Mouse (Mus musculus) cerebellum, adult 18-20 months (tissue): ENCODE measurements around the gene Tapbp.
A peak's percentile ranks its signal among the peaks of the same experiment; 100 is the strongest.
"Not testable (repeated sequence)": the region's sequence is repeated elsewhere in the genome, so short reads cannot be mapped to it uniquely, and the experiment has no call there.

Experiments
- DNase-seq, 2 experiments: peaks; one replicate each; pipeline ENCODE4 v3.0.0; 2021

Gene Tapbp

GRCm38 (mm10) chr17:33915671-33916250 is at the start of gene Tapbp, which contains the start of gene Zbtb22:
TSS of gene Tapbp (plus strand) at chr17:33915899.
TSS of gene Zbtb22 (plus strand) at chr17:33915904.
- DNase-seq, result peak; percentile 96 to 97

GRCm38 (mm10) chr17:33873537-33873936 is 42.2 kb upstream of the Tapbp start, which contains the start of gene Gm7029:
TSS of gene Gm7029 (plus strand) at chr17:33873837.
- DNase-seq, result not testable (repeated sequence)

DNA sequence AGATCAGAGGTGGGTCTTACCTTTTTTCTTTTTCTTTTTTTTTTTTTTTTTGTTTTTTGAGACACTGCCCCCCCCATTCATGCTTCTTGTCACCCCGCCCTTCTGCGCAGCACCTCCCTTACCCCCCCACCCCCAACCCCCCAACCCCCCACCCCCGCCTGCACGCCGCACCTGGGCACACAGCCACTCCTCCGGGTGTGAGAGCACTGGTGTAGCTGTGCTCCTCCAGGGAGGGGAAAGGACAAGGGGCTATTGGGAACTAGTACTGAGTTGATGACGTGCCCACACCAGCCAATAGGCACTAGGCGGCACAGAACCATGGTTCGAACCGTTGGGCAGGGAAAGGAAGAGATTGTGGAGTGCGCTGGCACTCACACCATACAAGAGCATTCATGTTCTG is 41.3 kb upstream of the Tapbp start:
- DNase-seq, result peak; percentile 26 to 37

DNA sequence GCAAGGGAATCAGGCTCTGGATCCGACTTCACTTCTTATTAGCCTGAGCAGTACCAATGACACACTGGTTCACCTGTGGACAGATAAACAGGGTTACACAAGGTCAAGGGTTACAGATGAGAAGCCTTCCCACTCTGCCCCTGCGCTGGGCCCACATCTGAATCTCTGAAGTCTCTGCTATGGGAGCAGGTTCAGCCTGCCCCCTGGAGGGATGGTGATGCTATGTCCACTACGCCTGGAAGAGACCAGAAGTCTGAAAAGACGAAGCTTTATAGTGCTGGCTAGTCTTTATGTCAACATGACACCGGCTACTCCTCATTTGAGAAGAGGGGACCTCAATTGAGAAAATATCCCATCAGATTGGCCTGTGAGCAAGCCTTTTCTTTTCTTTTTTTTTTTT is 39.9 kb upstream of the Tapbp start:
- not testable (repeated sequence) for DNase-seq

- not testable (repeated sequence) for DNase-seq
Measured at GRCm38 (mm10) chr17:33884320-33884719, 31.4 kb upstream of the Tapbp start.

DNA sequence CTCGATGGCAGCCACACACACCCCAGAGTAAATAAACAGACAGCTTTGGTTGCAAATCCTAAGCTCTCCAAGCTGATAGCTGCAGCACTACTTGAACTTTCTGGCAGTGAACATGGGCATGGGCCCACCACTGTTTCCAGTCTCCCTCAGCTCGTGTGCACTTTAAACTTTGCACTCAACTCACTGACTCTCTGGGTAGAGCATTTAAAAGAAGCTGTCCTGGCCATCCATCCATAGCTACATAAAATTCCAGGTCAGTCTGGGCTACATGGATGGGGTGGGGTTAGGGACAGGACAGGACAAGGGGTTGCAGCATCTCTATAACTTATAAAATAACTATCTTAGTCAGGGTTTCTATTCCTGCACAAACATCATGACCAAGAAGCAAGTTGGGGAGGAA is 27.9 kb upstream of the Tapbp start:
- DNase-seq, result not testable (repeated sequence)

DNA sequence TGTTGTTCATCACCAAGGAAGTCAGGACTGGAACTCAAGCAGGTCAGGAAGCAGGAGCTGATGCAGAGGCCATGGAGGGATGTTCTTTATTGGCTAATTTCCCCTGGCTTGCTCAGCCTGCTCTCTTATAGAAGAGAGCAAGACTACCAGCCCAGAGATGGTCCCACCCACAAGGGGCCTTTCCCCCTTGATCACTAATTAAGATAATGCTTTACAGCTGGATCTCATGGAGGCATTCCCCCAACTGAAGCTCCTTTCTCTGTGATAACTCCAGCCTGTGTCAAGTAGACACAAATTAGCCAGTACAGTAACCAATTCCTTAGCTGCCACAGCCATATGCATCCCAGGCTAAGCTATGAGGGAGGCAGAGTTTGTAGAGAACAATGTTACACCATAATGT is 27.5 kb upstream of the Tapbp start:
- DNase-seq, result not testable (repeated sequence)

DNA sequence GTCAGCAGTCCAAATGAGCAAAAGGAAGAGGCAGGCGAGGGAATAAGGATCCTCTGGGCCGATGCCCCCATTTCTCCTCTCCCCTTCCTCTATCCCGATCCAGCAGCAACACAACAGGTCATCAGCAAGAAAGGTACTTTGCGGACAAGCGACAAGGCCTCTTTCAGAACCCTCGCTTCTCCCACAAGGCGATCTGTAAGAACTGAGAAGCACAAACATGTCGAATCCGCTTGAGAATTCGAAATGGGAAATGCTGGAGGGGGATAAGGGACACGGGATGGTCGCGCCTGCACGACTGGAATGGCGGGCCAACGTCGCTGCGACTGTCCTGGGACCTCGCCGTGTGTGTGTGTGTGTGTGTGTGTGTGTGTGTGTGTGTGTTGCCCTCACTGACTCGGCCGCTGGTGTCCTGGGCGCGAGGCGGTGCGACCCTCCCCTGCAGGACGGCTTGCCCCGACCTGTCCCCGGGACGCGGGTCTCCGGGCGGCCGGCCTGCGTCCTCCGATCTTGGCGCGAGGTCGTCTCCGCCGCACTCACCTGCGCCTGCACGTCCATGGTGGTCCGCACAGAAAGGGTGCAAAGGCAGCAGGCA is 25.7 kb upstream of the Tapbp start:
- DNase-seq, result not testable (repeated sequence)

DNA sequence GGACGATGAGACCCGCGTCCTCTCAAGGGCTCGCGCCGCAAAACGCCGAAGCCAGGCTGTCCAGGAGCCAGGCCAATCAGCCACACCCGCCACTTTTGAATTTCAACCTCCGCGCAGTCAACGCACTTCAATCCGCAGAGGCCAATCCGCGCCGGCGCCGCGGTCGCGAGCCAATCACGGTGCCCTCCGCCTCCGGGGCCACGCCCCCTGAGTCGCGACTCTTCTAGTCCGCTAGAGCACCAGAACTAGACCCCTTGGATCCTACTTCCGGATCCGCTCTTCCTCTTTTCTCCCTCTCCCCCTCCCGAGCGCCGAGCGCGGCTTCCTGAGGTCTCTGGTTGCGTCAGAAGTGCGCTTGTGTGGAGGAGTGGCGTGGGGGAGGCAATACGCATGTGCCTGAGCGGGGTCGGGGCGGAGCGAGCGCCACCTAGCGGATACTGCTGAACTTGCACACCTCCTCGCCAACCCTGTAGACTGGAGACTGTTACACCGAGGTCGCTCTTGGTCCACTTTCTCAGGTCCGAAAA is 25.1 kb upstream of the Tapbp start, which contains the start of gene Kifc1:
Gene Kifc1 (minus strand): TSS at position 129 of the 527 bp plus-strand sequence.
- peak; percentile 99 for DNase-seq

DNA sequence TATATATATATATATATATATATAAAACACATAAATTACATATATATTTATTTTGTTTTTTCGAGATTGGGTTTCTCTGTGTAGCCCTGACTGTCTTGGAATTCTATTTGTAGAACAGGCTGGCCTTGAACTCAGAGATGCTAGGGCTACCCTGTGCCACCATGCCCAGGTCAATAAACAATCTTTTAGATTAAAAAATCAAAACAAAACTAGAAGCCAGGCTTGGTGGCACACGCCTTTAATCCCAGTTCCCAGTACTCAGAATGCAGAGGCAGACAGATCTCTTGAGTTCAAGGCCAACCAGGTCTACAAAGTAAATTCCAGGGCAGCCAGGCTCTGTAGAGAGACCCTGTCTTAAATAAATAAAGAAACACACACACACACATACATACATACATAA is 24.3 kb upstream of the Tapbp start:
- no peak for DNase-seq

DNA sequence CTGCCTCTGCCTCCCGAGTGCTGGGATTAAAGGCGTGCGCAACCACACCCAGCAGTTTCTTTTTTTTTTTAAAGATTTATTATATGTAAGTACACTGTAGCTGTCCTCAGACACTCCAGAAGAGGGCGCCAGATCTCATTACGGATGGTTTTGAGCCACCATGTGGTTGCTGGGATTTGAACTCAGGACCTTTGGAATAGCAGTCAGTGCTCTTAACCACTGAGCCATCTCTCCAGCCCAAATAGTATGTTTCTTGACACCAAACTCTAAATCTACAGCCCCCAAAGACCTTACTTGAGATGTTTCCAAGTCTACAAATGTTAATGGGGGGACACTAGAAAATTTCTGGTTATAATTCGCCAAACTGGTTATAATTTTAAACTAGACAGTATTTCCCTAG is 23.8 kb upstream of the Tapbp start:
- DNase-seq, result not testable (repeated sequence)

DNA sequence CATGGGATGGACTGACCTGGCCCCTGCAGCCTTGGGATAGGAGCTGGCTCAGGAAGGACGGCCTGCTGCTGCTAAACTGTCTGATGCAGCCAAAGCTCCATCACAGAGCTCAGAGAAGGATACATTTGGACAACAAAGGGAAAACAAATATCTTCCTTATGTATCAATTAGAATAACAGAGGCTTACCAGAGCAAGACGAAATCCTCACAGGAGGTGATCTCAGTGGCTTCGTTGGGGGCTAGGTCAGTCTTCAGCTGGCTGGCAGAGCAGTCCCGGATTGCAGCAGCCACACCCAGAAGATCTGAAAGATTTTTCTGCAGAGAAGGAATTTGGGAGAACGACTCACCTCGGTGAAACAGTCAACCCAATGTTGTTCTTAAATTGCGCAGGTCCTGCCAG is 23.3 kb upstream of the Tapbp start:
- DNase-seq, result no peak

DNA sequence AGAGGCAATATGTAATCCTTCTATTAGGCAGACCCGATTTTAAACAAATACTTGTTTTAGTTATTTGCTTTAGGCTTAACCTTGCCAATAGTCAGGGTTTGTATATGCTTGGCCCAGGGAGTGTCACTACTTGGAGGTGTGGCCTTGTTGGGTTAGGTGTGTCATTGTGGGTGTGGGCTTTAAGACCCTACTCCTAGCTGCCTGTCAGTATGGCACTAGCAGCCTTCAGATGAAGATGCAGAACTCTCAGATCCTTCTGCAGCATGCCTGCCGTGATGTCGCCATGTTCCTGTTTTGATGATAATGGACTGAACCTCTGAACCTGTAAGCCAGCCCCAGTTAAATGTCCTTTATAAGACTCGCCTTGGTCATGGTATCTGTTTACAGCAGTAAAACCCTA is 22.7 kb upstream of the Tapbp start:
- DNase-seq, result not testable (repeated sequence)

- DNase-seq, result peak; percentile 33 to 57
Measured at GRCm38 (mm10) chr17:33897114-33897794, 18.4 kb upstream of the Tapbp start.

DNA sequence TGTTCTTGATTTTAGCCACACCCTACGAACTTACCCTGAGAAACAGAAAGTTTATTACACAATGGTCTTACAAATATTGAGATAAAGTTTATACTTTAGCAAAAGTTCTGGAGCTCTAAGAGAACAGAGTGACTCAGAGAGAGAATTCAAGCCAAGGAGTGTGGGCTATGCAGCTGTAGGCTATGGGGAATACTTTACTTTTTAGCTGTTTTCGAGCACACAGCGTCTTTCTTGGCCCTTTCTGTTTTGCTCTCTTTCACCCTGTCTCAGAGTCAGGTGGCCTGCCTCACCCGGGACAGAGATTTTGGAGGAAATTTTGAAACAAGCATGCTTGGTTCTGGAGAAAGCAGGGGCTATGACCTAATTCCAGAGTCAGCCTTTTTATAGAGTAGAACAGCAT is 17.5 kb upstream of the Tapbp start:
- DNase-seq, result not testable (repeated sequence)

DNA sequence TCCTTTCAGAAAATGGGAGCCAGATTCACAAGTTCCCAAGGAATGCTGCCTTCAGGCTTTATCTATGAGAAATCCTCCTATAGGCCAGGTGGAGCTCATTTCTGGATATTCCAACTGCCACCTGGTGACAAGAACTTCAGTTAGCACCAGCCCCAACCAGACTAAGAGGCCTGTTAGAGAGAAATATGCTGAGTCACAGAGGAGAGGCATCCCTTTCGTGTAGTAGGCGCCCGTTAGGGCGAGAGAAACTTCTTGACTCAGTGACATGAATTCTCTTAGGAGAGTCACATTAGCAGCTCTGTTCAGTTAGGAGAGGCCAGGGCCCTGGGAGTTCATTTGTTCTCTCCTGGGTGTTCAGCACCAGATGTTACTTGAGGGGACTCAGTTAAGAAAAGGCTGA is 16.1 kb upstream of the Tapbp start:
- DNase-seq, result no peak

- DNase-seq, result no peak
Measured at GRCm38 (mm10) chr17:33900281-33900988, 15.3 kb upstream of the Tapbp start.

DNA sequence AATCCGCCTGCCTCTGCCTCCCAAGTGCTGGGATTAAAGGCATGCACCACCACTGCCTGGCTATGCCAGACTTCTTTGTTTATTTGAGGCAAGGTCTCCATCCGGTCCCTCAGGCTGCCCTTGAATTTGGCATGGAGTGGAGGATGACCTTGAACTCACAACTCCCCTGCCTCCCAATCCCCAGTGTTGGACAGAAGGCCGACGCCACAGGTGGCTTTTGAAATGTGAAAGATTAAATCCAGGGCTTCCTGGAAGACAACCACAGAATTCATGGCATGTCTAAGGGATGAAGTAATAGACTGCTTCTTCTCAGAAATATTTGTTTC is 14.7 kb upstream of the Tapbp start:
- no peak for DNase-seq

DNA sequence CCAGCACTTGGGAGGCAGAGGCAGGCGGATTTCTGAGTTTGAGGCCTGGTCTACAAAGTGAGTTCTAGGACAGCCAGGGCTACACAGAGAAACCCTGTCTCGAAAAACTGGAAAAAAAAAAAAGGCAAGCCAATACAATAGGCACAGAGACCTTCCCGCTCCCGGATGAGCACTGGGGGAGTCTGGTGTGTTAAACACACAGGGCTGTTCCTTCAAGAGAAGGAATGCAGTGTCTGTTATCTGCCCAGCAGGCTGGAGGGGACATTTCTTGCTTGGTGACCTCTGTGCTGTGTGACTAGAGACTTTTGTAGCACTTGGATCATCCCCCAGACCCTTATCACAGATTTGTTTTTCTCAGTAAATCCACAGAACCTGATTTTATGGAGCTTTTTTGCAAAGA is 14.0 kb upstream of the Tapbp start:
- no peak for DNase-seq

GRCm38 (mm10) chr17:33902079-33902478 is 13.6 kb upstream of the Tapbp start:
- no peak for DNase-seq

GRCm38 (mm10) chr17:33902491-33902890 is 13.2 kb upstream of the Tapbp start:
- no peak for DNase-seq

- DNase-seq, result not testable (repeated sequence)
Measured at GRCm38 (mm10) chr17:33903911-33904651, 11.6 kb upstream of the Tapbp start.

GRCm38 (mm10) chr17:33904835-33905234 is 10.9 kb upstream of the Tapbp start, which contains the start of gene Platr17:
TSS of gene Platr17 (plus strand) at chr17:33905135.
- DNase-seq, result not testable (repeated sequence)
